Mouse (Mus musculus): Measurements from ENCODE around the gene Gm906.
"Not testable (repeated sequence)": the region's sequence is repeated elsewhere in the genome, so short reads cannot be mapped to it uniquely, and the experiment has no call there.

Gene Gm906

GRCm38 (mm10) chr13:50250208-50250607 lies at the start of gene Gm906:
TSS of gene Gm906 (minus strand) at chr13:50250308.
- not testable (repeated sequence) for DNase-seq (ENCODE audit: low read depth, low spot score)

- not testable (repeated sequence) for DNase-seq (ENCODE audit: low read depth, low spot score)
Observed at GRCm38 (mm10) chr13:50283308-50283707, 33.2 kb upstream of the Gm906 start.

GRCm38 (mm10) chr13:50236487-50236886 lies 13.6 kb downstream of the Gm906 start:
- DNase-seq (ENCODE audit: low read depth, low spot score): no peak

GRCm38 (mm10) chr13:50211842-50212241 lies 38.3 kb downstream of the Gm906 start:
- peak; percentile 21 for DNase-seq (ENCODE audit: low read depth, low spot score)

- DNase-seq (ENCODE audit: low read depth, low spot score): peak; percentile 83
Observed at GRCm38 (mm10) chr13:50210191-50210590, 39.9 kb downstream of the Gm906 start.

- DNase-seq (ENCODE audit: low read depth, low spot score): peak; percentile 2
Observed at GRCm38 (mm10) chr13:50209651-50210050, 40.5 kb downstream of the Gm906 start.

- no peak for DNase-seq (ENCODE audit: low read depth, low spot score)
Observed at GRCm38 (mm10) chr13:50207966-50208365, 42.1 kb downstream of the Gm906 start.

GRCm38 (mm10) chr13:50196831-50197230 lies 53.3 kb downstream of the Gm906 start:
- DNase-seq (ENCODE audit: low read depth, low spot score): not testable (repeated sequence)

Data from ZHBTc4 (cell line).